Mouse (Mus musculus) central nervous system, embryonic 11.5 days (tissue): ENCODE data around the gene Cdc34b. TPM values are rescaled to one million over a fixed set of nuclear protein-coding genes. Genes with fewer than 3 reads are reported as not detected.

Experiments
- polyA plus RNA-seq: library from polyadenylated mRNA; depleted of rRNA; stranded (reverse); fragments of >200 nt; gene quantifications from 2 replicates; pipeline ENCODE4 v1.2.3, GENCODE M21; 2012; rRNA removed

The Cdc34b gene
- 0.05 and 0.16 TPM in 2 replicates for polyA plus RNA-seq

GRCm38 (mm10) chr11:94741732-94742272, at the start of gene Cdc34b:
Gene Cdc34b (plus strand): TSS chr11:94741782.

GRCm38 (mm10) chr11:94704472-94704871, 37.1 kb upstream of the Cdc34b start, which contains the start of gene Gm11541:
Gene Gm11541 (minus strand): TSS chr11:94704499.

GRCm38 (mm10) chr11:94782603-94783002, 41.0 kb downstream of the Cdc34b start, which contains the start of gene Tmem92:
Gene Tmem92 (minus strand): TSS chr11:94782703.

Other genes starting within 250 kb of the Cdc34b start
- 1.0 and 2.1 TPM in 2 replicates for gene Epn3, start 241.8 kb upstream of the Cdc34b start, polyA plus RNA-seq
- 2.9 and 5.7 TPM in 2 replicates for gene Mycbpap, start 220.0 kb upstream of the Cdc34b start, polyA plus RNA-seq
- gene Rsad1, start 192.5 kb upstream of the Cdc34b start, polyA plus RNA-seq, result 7.7 and 8.3 TPM in 2 replicates
- gene Chad, start 176.7 kb upstream of the Cdc34b start, polyA plus RNA-seq, result 0.10 and 0.55 TPM in 2 replicates
- 13.9 and 20.7 TPM in 2 replicates for gene Acsf2, start 139.9 kb upstream of the Cdc34b start, polyA plus RNA-seq
- gene Lrrc59, start 112.0 kb upstream of the Cdc34b start, polyA plus RNA-seq, result 126 and 129 TPM in 2 replicates
- 96.5 and 117 TPM in 2 replicates for gene Mrpl27, start 88.0 kb upstream of the Cdc34b start, polyA plus RNA-seq
- 42.1 and 54.0 TPM in 2 replicates for gene Eme1, start 87.8 kb upstream of the Cdc34b start, polyA plus RNA-seq
- 26.9 and 27.8 TPM in 2 replicates for gene Xylt2, start 64.3 kb upstream of the Cdc34b start, polyA plus RNA-seq
- gene Gm11541, start 37.3 kb upstream of the Cdc34b start, polyA plus RNA-seq, result 0.10 TPM in 1 of 2 replicates, not detected in the other
- gene Tmem92, start 40.9 kb downstream of the Cdc34b start, polyA plus RNA-seq, result not detected in 2 replicates
- 110 and 166 TPM in 2 replicates for gene Col1a1, start 194.4 kb downstream of the Cdc34b start, polyA plus RNA-seq
- gene Hils1, start 225.8 kb downstream of the Cdc34b start, polyA plus RNA-seq, result not detected in 2 replicates
- gene Sgca, start 234.5 kb downstream of the Cdc34b start, polyA plus RNA-seq, result 0.14 and 5.2 TPM in 2 replicates
- 42.8 and 62.9 TPM in 2 replicates for gene Ppp1r9b, start 249.3 kb downstream of the Cdc34b start, polyA plus RNA-seq